Mouse (Mus musculus) thymus, adult 2 months (tissue): Measurements from ENCODE around the gene Golph3l.

Experiments used
- CTCF ChIP-seq: fragments of 200-500 bp; IDR thresholded peaks from 2 replicates; pipeline ENCODE4 v1.5.1; 2012; ENCODE audit warnings: mild to moderate bottlenecking, control low read depth, low read length, moderate library complexity, borderline replicate concordance; ENCODE audit not compliant: control insufficient read depth, poor library complexity, insufficient read depth; ENCODE audit errors: extremely low read depth
- POLR2A ChIP-seq: fragments of 200-500 bp; IDR thresholded peaks from 2 replicates; pipeline ENCODE4 v1.6.1; 2012; ENCODE audit warnings: mild to moderate bottlenecking, low read length, control low read depth, moderate library complexity; ENCODE audit not compliant: control insufficient read depth, poor library complexity, insufficient read depth; ENCODE audit errors: extremely low read depth

- TF ChIP-seq CTCF, result no peak
- no peak for TF ChIP-seq POLR2A
Measured at GRCm38 (mm10) chr3:95588604-95589086, at the start of gene Golph3l.
